Mouse (Mus musculus): ENCODE measurements around the gene Scrn1.
A peak's percentile ranks its signal among the peaks of the same experiment; 100 is the strongest.

Gene Scrn1

DNA sequence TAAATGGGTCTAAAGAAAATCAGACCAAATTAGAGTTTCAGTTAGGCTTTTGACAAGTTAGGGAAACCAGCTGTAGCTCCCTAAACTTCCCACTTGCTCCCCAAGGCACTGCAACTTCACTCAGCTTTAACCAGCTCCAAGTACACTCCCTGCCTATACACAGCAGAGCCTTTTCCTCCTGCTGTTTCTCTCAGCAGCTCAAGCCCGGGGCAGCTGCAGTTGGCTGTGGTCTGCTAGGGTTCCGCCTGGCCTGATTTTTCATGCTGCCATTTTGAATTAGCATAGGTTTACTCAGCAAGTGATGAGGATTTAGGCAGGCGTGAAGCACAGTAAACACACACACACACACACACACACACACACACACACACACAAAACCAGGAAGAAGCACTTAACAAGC, 1.3 kb downstream of the Scrn1 start:
- DNase-seq: peak; percentile 51

DNA sequence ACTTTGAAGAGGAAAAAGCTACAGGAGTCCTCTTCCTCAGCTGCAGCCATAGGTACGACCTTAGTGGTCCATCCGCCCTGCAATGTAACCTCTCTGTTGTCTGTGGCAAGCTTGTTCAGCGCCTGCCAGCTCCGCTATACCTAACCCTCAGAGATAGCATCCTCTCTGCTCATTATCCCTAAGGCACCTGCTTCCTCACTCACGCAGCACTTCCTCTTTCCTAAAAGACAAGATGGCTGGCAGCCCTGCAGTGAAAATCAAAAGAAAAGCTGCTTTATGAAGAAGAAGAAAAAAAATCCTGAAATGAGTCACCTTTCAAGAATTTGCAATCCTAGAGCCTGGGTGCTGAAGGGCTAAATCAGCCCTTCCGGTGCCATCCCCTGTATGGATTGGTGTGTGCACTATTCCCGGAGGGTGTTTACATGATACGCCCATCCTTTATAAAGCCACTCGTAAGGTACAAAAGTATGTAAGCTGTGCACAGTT, 1.7 kb downstream of the Scrn1 start:
- no peak for DNase-seq

DNA sequence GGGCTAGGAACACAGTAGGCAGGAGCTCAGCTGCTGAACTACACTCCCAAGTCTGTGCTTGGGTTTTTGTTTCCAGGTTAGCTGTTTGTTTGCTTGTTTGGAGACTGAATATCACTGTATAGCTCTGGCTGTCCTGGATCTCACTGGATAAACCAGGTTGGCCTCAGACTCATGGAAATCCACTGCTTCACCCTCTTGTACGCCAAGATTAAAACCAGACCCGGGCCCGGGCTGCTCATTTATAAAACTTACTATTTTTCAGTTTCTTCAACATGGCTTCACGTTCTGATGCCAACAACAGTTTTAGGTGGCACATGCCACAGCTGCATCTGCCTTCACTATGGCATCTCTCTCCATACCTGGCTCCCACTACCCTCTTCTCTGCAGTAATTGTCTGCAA, 2.7 kb downstream of the Scrn1 start:
- DNase-seq: no peak

DNA sequence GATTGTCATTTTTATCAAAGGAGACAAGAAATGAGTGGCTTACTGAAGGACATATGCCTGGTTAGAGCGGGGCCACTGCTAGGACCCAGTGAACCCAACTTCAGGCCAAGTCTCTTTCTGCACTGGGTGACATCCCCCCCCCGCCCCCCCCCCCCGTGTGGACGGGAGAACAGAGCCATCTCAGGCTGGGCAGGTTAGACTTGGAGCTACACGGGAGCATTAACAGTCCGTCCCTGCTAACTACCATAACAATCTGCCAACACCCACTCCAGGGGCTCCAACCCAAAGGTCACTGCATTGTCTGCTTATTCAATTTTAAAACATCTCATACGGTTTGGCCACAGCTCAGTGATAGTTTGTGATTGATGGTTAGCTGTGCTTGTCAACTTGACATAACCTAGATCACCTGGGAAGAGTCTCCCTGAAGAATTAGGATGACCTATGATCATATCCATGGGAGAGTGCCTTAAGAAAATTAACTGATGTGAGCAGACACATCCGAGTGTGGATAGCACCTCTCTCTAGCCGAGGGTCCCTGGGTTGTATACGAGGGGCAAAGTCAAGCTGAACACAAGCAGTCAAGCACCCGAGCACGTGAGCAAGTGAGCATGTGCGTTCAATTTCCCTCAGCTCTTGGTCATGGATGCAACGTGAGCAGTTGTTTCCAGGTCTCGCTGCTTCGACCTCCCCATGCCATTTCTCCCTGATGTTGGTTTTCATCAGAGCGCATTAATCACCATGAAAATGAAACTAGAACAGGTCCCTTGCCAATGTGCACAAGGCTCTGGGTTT, 4.1 kb downstream of the Scrn1 start:
- DNase-seq: no peak

DNA sequence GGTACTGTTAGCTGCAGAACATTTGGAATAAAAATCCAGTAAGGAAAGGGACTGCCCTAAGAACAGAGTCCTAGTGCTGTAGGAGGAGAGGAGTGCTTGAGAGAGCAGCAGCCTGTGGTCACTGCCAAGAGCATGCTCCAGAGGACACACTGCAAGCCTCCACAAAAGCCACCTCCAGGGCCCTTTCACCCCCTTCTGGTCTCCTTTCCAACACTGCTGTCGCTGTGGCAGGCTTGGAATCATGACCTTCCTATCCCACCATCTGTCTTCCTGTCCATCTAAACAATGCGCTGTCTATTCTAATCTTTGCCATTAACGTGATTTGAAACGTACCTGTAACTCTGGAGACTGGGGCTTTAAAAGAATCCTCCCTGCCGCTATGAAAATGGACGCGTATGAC, 7.8 kb downstream of the Scrn1 start:
- no peak for DNase-seq

DNA sequence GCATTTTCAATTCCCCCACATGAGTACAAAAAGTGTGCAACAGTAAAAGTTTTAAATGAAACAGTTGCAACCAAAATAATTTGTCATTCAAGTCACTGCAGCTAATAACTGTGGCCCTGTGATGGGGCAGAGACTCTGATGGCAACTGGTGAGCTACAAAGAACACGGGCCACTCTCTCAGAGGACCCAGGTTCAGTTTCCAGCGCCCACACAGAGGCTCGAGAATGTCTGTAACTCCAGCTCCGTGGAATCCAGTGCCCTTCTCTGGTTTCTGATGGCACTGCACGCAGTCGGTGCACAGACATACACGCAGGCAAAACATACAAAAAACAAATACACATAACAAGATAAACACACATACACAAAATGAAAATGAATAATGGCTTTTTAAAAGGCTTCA, 8.6 kb downstream of the Scrn1 start:
- DNase-seq: no peak

DNA sequence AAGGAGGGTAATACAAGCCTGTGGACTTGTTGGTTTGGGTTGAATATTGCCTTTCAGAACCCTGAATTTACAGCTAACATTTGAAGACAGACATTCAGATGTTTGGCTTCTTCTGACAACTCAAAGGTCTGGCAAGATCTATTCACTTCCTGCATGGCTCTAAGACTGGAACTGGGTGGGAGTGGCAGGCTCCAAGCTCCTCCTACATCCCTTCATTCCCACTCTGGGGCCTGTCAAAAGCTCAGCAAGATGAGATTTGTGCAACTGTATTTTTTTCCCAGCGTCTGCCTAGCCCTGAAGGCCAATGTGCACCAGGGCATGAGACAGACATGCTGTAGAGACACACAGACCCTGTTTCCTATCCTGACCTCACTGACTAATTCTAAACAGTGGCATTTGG, 10.5 kb downstream of the Scrn1 start:
- no peak for DNase-seq

DNA sequence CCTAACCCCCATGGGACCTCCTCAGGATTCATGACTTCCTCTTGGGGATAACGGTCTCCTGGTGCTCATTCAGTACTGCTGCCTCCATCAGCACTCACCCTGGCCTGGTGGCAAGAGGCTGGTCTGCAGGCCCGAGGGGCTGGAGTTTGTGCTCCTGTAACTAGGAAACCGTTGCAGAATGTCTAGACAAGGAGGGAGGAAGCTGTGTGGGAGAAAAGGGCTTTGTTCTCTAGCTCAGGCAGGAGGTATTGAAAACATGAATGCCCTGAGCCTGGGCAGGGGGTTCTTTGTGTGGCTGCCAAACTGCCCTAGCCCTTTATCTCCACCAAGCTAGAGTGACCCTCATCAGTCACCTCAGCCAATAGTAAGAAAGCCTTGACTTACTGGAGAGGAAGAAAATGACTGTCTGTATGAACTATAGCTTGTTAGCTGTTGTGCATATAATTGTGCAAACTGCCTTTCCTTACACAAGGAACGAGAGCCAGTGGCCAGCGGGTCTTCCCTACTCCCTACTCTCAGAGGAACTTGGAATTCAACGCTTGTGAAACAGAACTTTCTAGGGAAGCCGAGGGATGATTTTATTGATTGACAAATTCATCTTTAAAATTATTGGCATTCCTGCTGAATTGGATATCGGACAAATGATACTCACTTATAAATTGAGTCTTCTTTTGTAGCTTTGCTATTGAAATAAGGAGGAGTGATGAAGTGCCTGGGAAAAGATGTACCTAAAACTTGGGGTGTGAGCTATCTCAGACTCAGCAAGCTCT, 11.8 kb downstream of the Scrn1 start:
- DNase-seq: peak; percentile 85

DNA sequence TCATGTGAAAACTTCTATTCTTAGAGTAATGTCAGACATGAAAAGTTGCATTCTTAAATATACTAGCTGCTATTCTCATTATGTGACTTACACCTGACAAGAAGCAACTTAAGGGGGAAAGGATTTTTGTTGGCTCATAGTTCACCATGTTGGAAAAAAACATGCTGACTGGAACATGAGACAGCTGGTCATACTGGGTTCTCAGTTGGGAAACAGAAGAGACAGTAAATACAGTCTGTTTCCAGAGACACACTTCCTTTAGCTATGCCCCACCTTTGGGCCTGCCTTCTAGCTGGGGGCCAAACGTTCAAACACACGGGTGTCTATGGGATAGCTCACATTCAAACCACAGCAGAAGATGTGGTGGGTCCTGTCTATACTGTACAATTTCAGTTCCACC, 12.7 kb downstream of the Scrn1 start:
- DNase-seq: no peak

DNA sequence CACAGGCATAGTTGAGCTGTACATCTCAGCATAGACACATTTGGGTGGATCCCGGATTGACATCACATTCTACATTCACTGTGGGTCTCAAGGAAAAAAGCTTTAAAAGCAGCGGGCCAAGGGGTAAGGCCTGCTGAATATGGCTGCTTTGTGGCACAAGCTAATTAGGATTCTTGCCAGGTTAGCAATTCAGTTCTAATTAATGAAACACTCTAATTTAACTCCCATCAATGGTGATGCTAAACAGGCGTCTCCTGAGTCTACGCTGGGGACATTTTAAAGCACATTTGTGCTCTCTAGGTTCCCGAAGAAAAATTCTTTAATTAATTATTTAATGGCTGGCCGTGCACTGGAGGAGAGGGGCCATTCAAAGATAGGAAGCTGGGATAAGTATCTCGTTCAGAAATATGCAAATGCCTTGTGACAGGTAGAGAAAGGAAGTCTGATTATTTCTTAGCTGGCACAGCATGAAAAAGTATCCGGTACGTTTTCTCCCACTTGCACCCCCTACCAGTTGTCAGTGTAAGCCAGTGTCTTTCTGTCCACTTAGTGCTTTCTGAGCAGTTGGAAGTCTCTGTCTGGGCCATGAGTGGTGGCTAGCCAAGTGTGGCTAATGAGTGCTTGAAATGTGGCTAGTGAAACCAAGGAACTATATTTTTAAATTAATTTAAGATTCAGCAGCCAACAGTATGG, 13.4 kb downstream of the Scrn1 start:
- no peak for DNase-seq

DNA sequence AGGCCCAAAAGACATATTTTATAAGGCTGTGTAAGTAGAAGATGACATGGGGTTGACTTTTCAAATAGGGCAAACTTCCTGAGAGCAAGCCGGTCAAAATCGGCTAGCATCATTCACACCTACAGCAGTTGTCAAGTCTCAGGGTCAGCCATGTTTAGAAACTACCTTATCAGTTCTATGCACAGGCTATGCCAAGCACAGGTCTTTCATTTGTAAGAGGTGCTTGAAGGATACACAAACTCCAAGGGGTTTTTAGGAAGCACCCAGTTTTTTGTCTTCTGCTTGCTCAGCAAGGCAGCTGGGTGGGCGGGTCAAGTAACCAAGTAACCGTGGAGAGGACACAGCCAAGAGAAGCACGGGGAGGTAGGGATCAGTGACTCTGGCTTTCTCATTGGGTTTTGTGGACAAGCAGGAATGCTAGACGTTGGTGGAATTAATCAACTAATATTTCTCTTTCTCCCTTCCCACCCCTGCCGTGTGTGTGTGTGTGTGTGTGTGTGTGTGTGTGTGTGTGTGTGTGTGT, 15.4 kb downstream of the Scrn1 start:
- DNase-seq: no peak

DNA sequence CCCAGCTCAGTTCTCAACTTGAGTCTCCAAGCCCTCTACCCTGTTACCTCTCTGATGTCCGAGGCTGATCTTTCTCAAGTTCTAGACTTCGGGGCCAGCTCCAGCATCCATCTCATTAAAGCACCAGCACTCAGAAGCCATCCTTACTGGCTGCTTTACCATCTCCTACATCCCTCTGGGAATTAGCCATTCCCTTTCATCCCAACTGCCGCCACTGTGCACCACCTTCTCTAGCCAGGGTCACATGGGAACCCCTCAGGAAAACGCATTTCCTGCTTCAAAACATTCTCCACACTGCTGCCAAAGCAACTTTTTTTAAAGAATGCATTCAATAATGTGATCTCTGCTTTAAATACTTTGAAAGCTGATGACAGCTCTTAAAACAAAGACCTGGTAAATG, 17.0 kb downstream of the Scrn1 start:
- no peak for DNase-seq

DNA sequence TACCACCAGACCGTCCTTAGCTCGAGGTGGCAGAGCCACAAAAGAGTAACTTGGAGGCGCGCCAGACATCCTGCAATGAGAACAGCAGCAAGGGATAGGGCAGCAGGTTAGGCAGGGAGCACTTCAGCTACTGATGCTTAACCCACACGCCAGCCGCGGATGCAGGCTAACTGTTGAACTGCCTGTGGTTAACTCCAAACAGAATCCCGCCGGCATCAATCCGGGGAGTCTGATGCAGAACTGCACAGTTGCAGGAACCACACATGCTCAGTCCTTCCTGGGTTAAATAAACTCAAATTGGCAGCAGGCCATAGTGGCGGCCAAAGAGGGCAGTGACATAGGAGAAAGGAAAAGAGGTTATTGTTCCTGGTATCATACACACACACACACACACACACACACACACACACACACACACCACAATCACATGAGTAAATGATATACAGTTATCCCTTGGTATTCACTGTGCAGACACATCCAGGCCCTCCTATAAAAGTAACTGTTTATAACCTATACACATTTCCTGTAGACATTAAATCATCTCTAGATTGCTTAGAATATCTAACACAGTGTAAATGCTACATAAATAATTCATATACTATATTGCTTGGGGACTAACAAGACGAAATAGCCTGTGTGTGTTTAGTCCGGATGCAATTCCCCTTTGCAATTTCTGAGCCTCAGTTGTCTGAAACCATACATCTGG, 17.8 kb downstream of the Scrn1 start:
- no peak for DNase-seq

DNA sequence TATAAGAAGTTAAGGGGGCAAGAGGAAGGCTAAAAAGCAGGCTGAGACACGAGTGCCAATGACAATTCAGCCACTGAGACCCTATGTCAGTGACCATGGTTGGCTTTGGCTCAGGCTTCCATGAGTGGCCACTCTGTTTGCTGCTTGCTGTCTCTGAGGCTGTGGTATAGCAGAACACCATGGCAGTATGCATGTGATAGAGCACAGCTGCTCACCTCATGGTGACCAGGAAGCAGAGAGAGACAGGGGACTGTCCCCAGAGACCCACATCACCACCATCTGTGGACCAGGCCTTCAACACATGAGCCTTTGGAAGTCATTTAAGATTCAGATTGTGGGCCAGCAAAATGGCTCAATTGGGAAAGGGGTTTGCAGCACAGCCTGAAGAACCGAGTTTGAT, 22.6 kb downstream of the Scrn1 start:
- no peak for DNase-seq

DNA sequence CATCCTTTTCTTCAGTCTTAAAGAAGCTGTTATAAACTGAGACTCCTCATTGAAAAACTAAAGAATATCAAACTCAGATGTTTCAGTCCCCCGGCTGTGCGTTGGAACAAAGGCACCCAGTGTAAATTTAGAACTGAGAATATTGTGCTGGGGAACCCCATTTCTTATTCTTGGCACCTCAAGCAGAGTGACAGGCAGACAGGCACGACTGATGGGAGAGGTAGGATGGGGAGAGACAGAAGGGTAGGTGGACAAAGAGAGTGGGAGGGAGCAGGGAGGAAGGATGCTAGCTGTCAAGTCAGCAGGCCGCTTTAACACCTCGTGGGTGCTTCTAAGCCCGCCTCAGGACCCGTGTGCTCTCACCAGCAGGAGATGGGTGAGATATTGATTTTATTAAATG, 23.5 kb downstream of the Scrn1 start:
- no peak for DNase-seq

DNA sequence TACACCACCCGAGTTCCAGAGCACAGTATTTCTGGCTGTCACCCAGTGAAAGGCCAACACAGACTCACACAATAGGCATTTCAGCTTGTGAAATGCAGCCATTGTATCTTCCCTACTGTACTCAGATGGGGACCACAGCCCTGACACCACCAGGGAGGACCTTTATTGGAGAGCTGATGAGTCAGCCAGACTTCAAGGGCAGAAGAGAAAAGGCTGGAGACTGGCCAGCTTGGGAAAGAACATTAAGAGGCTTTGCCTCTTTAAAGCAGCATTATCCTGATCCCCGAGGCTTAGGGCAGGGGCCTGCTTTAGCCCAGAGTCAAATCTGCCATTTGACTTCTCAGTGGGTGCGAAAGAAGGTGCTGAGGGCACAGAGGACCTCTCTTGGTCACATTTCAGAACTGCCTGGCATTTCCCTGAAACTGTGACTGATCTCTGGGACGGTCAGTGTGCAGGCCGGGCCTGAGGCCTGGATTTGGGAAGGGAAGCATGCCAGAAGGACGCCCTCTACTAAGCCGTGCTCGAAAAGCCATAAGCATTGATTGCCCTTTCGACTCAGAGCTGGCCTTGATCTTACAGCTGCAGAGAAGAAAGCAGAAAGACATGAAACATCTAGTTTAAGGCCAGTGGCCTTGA, 25.9 kb downstream of the Scrn1 start:
- no peak for DNase-seq

DNA sequence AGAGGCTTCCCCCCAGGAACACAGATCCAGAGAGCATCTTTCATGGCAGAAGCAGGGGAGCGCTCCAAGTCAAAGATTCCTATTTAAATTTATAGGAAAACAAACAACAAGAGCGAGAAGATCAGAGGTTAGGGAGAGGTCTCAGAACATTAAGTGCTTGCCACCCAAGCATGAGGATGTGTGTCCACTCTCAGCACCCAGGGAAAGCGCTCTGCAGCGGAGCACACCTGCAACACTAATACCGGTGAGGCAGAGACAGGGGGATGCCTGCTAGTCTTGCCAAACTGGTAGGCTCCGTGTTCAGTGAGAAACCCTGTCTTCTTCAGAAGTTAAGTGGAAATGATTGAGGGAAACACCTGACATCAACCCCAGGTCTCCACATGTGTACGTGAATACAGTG, 26.9 kb downstream of the Scrn1 start:
- no peak for DNase-seq

DNA sequence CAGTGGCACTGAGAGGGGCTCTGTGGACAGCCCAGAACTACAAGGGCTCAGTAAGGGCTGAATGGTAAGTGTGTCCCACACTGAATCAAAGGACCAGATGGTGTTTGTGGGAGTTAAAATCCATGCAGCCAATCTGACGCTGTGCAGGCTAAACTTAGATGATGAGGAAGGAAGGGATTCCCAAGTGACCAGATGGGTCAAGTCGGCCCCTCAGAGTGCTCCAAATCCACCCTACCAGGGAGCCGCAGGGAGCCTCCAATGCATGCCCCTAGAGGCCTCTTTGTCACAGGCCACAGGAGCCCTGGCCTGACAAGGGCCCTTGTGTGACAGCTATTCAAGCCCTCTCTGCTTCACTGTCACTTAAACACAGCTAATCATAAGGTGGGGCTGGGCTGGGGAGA, 27.5 kb downstream of the Scrn1 start:
- peak; percentile 51 for DNase-seq

DNA sequence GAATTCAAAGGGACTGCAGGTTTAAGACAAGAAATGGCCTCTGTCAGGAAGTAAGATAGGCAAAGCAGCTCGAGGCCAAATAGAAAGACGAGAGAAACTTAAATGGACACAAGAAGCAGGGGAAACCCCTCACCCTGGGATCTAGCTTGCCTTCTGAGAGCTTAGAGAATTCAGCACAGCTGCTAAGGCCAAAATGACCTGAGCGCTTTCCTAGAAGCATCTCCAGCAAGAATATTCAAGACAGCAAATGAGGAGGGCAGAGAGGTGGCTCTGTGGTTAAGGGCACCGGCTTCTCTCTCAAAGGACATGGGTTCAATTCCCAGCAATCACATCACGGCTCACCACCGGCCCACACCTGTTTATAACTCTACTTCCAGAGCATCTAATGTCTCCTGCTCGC, 29.2 kb downstream of the Scrn1 start:
- DNase-seq: no peak

DNA sequence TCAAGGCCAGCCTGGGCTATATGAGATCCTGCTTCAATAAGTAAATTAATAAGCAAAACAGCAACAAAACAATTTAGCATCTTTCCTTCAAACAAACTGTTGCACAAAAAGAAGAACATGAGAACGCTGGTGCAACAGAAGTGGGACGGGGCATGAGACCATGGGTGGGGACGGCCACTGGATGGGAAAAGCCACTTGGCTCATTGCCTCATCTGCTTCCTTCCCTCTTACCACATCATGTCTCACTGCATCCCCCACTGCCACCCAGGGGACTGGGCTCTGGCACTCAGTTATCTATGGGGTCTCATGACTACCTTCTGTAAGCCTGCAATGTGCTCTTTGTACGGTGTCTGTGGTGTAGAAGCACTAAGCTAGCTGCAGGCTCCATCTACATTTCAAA, 30.8 kb downstream of the Scrn1 start:
- DNase-seq: no peak

DNA sequence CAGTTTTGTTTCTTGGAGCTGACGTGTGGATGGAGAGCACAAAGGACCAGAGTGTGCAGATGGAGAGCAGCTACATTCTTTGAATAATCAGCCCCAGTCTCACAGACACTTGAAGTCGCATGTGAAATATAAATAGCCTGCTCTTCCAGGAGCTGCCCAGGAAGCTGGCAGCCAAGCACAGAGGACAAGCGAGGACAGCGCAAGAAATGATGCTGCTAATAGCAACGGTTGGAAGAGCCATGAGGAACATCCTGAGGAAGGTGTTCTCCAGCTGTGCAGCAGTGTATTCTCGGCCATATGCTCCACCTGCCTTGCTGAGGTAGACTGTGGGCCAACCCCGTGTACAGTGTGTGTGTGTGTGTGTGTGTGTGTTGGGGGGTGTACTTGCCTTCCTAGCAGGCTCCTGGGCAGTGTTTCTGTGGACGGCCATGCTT, 35.2 kb downstream of the Scrn1 start:
- DNase-seq: no peak

DNA sequence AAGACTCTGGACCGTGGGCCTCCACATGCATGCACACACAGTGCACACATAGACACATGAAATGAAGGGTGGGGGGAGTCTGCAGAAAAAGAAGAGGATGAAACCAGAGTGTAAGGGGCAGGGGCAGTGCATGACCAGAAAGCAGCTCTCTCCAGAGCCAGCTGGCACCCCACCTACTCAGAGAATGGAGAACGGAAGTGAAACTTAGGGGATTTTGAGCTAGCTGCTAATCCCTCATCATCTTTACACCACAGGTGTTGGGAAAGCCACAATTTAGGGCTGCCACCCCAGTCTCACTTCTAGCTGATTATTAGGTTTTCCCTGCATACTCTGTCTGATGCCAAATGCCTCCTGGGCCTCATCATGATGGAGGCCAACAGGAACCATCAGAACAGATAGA, 36.1 kb downstream of the Scrn1 start:
- no peak for DNase-seq

Measured in embryo, embryonic 11 days (tissue).